Mouse (Mus musculus) G1E (cell line): ENCODE data around the gene Ttc17. TPM values are rescaled to one million over a fixed set of nuclear protein-coding genes. Genes with fewer than 3 reads are reported as not detected.
"Not testable (repeated sequence)": the region's sequence is repeated elsewhere in the genome, so short reads cannot be mapped to it uniquely, and the experiment has no call there.

Experiments used
- ATAC-seq: 2 replicates; pipeline ENCODE4 v1.8.0; 2016; ENCODE audit warnings: mild to moderate bottlenecking; ENCODE audit not compliant: insufficient number of reproducible peaks, poor library complexity, low FRiP score, severe bottlenecking; ENCODE audit errors: extremely low read depth
- DNase-seq: peaks from one replicate; pipeline ENCODE4 v3.0.0; 2012; ENCODE audit warnings: low spot score
- H3K27me3 ChIP-seq: 2 replicates; pipeline ENCODE4 v1.6.1; 2012; ENCODE audit warnings: mild to moderate bottlenecking, low read length, inconsistent platforms; ENCODE audit not compliant: insufficient read depth
- H3K36me3 ChIP-seq: replicated peaks from 2 replicates; pipeline ENCODE3; 2012; ENCODE audit warnings: mild to moderate bottlenecking, inconsistent platforms
- H3K4me1 ChIP-seq: 2 replicates; pipeline ENCODE4 v1.6.1; 2012; ENCODE audit warnings: low read depth, low read length, inconsistent platforms, mixed read lengths; ENCODE audit not compliant: insufficient read depth
- H3K4me3 ChIP-seq: 2 replicates; pipeline ENCODE4 v1.5.1; 2012; ENCODE audit warnings: low read depth, mild to moderate bottlenecking, inconsistent platforms, low read length, moderate library complexity, mixed read lengths
- H3K9me3 ChIP-seq: replicated peaks from 2 replicates; pipeline ENCODE4 v1.6.1; 2012; ENCODE audit warnings: inconsistent platforms
- CTCF ChIP-seq: IDR thresholded peaks from 2 replicates; pipeline ENCODE4 v1.5.1; 2012; ENCODE audit warnings: low read depth, low read length, inconsistent platforms, mixed read lengths
- GATA1 ChIP-seq: IDR thresholded peaks from 2 replicates; pipeline ENCODE4 v1.6.1; 2012; ENCODE audit warnings: borderline replicate concordance, low read length, inconsistent platforms, mixed read lengths
- GATA2 ChIP-seq: IDR thresholded peaks from 2 replicates; pipeline ENCODE4 v1.6.1; 2012; ENCODE audit warnings: low read depth, low read length, inconsistent platforms, borderline replicate concordance
- POLR2AphosphoS5 ChIP-seq: IDR thresholded peaks from 2 replicates; pipeline ENCODE4 v1.6.1; 2012; ENCODE audit warnings: low read depth, low read length, inconsistent platforms; ENCODE audit not compliant: insufficient replicate concordance
- TAL1 ChIP-seq: conservative IDR thresholded peaks from 2 replicates; pipeline ENCODE4 v1.6.1; 2012; ENCODE audit warnings: low read depth, low read length, inconsistent platforms, mixed read lengths
- polyA plus RNA-seq: library from polyadenylated mRNA; stranded (reverse); fragments of >175 nt; gene quantifications from 2 replicates; pipeline ENCODE4 v1.2.3, GENCODE M21; 2012
- total RNA-seq, 2 experiments: library from RNA; stranded (forward) in 1 of 2; stranded (reverse) in 1 of 2; fragments of 200-1000 nt in 1 of 2; fragments of >200 nt in 1 of 2; fragmentation: Nextera tagmentation in 1 of 2; gene quantifications; 2 replicates each; pipeline ENCODE4 v1.2.3; 2014 to 2017

The Ttc17 gene
- total and polyA plus RNA-seq, 3 experiments, result 4.1 to 33.0 (median 18.9) TPM

DNA sequence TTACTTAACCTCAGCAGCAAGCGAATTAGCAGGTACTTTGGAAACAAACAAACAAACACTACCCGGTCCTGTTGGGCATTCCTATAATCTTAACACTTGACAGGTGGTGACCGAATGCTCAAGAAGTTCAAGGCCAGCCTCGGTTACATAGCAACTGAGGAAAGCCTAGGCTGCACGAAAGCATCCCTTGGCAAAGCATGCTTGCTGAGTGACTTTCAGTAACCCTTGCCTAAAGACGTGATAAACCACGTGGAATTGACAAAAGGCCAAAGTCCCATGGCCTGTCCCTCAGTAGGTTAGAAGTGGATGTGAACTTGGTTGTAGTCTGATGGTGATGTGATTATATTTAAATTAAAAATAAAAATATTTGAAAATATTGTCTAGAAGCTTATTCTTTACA is 4.4 kb downstream of the Ttc17 start:
- H3K36me3 ChIP-seq, result peaks cover 51% of the 10 kb centered on the region
- TF ChIP-seq TAL1 (no peak), GATA1 (no peak), GATA2 (no peak), POLR2AphosphoS5 (no peak), CTCF (no peak)
- H3K27me3 ChIP-seq, result no peaks in the 10 kb centered on the region
- DNase-seq (no peak), ATAC-seq (no peak)
- H3K4me3 ChIP-seq, result no peak overlapping the region
- peaks cover 21% of the 10 kb centered on the region for H3K4me1 ChIP-seq
- no peaks in the 10 kb centered on the region for H3K9me3 ChIP-seq

DNA sequence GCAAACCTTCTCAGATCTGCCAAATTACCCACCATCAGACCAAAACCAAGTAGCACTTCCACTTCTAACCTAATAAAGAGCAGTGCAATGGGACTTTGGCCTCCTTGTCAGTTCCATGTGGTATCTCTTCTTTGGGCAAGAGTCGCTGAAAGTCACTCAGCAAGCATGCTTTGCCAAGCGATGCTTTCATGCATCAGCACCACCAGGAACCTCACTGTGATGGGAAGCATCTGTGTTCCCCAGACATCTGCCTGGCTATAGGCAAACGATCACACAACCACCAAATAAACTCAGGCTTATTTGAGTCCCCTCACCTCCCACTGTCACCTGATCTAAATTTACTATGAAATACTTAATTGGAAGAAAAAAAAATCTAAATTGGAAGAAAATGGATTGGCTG is 5.5 kb downstream of the Ttc17 start:
- ATAC-seq, result no peak
- no peaks in the 10 kb centered on the region for H3K9me3 ChIP-seq
- H3K4me1 ChIP-seq, result peaks cover 21% of the 10 kb centered on the region
- H3K4me3 ChIP-seq, result no peak overlapping the region
- no peak for DNase-seq
- TF ChIP-seq POLR2AphosphoS5 (no peak), CTCF (no peak), GATA2 (no peak), GATA1 (no peak), TAL1 (no peak)
- peaks cover 56% of the 10 kb centered on the region for H3K36me3 ChIP-seq
- no peaks in the 10 kb centered on the region for H3K27me3 ChIP-seq

- no peaks in the 10 kb centered on the region for H3K9me3 ChIP-seq
- peaks cover 60% of the 10 kb centered on the region for H3K36me3 ChIP-seq
- peaks cover 10% of the 10 kb centered on the region for H3K4me1 ChIP-seq
- no peaks in the 10 kb centered on the region for H3K27me3 ChIP-seq
- ATAC-seq, result no peak
- no peak overlapping the region for H3K4me3 ChIP-seq
- TF ChIP-seq POLR2AphosphoS5 (no peak), CTCF (no peak), TAL1 (no peak), GATA1 (no peak), GATA2 (no peak)
- DNase-seq, result no peak
These were observed 8.1 kb downstream of the Ttc17 start for GRCm38 (mm10) chr2:94398138-94398970.

- Histone ChIP-seq H3K36me3 (peaks cover 57% of the 10 kb centered on the region), H3K4me1 (peaks cover 10% of the 10 kb centered on the region), H3K4me3 (no peak overlapping the region), H3K9me3 (no peaks in the 10 kb centered on the region), H3K27me3 (no peaks in the 10 kb centered on the region)
- no peak for DNase-seq
- TF ChIP-seq CTCF (no peak), POLR2AphosphoS5 (no peak), TAL1 (no peak), GATA1 (no peak), GATA2 (no peak)
- ATAC-seq, result no peak
These were observed 9.0 kb downstream of the Ttc17 start for GRCm38 (mm10) chr2:94397453-94397852.

GRCm38 (mm10) chr2:94396325-94396724 is 10.2 kb downstream of the Ttc17 start:
- no peak for ATAC-seq
- no peaks in the 10 kb centered on the region for H3K9me3 ChIP-seq

GRCm38 (mm10) chr2:94391127-94391526 is 15.4 kb downstream of the Ttc17 start:
- H3K4me3 ChIP-seq, ATAC-seq, DNase-seq, H3K27me3 ChIP-seq, H3K4me1 ChIP-seq, H3K9me3 ChIP-seq: not testable (repeated sequence)
- peaks cover 47% of the 10 kb centered on the region for H3K36me3 ChIP-seq

More at GRCm38 (mm10) chr2:94396325-94396724, 10.2 kb downstream of the Ttc17 start:
- Histone ChIP-seq H3K4me1 (peaks cover 10% of the 10 kb centered on the region), H3K36me3 (peaks cover 61% of the 10 kb centered on the region), H3K4me3 (no peak overlapping the region), H3K27me3 (no peaks in the 10 kb centered on the region)
- DNase-seq, result no peak
- no peak for TF ChIP-seq GATA2
- TF ChIP-seq GATA1, result no peak
- TF ChIP-seq TAL1, result no peak
- TF ChIP-seq CTCF, result no peak
- no peak for TF ChIP-seq POLR2AphosphoS5
